Mouse (Mus musculus): ENCODE measurements around the gene Gm2a. TPM values are rescaled to one million over a fixed set of nuclear protein-coding genes. Genes with fewer than 3 reads are reported as not detected.
"Not testable (repeated sequence)": the region's sequence is repeated elsewhere in the genome, so short reads cannot be mapped to it uniquely, and the experiment has no call there.

The Gm2a gene
- polyA plus RNA-seq, 1 experiment from 2014 or later, result 33.6 TPM

GRCm38 (mm10) chr11:55087006-55087405 is 10.9 kb upstream of the Gm2a start:
- peak; percentile 79 for ATAC-seq (ENCODE audit: low FRiP score, low TSS enrichment)
- WGBS, result 8% methylated on average over 10 of the region's 10 CpGs
- H3K4me2 ChIP-seq (replicated peaks; ENCODE audit: low read depth, low read length), result no peak overlapping the region

GRCm38 (mm10) chr11:55089892-55090291 is 8.0 kb upstream of the Gm2a start:
- no peaks in the 10 kb centered on the region for H3K36me3 ChIP-seq (ENCODE audit: control insufficient read depth, insufficient read depth, low read length)
- WGBS, result 78% methylated on average over 2 of the region's 2 CpGs
- H3K4me3 ChIP-seq (ENCODE audit: low read length), result no peak overlapping the region
- no peaks in the 10 kb centered on the region for H3K27me3 ChIP-seq (ENCODE audit: control insufficient read depth, insufficient read depth, low read length)
- no peaks in the 10 kb centered on the region for H3K9me3 ChIP-seq (ENCODE audit: control insufficient read depth, low read length)
- no peak for ATAC-seq (ENCODE audit: low FRiP score, low TSS enrichment)
- no peak overlapping the region for H3K27ac ChIP-seq (ENCODE audit: low read depth, low read length)
- no peak overlapping the region for H3K9ac ChIP-seq (ENCODE audit: low read depth, low read length)
- no peaks in the 10 kb centered on the region for H3K4me1 ChIP-seq (ENCODE audit: control insufficient read depth, insufficient read depth, low read length)
- H3K4me2 ChIP-seq (replicated peaks; ENCODE audit: low read depth, low read length), result no peak overlapping the region

More at GRCm38 (mm10) chr11:55087006-55087405, 10.9 kb upstream of the Gm2a start:
- H3K4me1 ChIP-seq (ENCODE audit: control insufficient read depth, insufficient read depth, low read length), result no peaks in the 10 kb centered on the region
- no peaks in the 10 kb centered on the region for H3K27me3 ChIP-seq (ENCODE audit: control insufficient read depth, insufficient read depth, low read length)
- H3K36me3 ChIP-seq (ENCODE audit: control insufficient read depth, insufficient read depth, low read length), result no peaks in the 10 kb centered on the region
- H3K27ac ChIP-seq (ENCODE audit: low read depth, low read length), result no peak overlapping the region
- no peak overlapping the region for H3K9ac ChIP-seq (ENCODE audit: low read depth, low read length)
- H3K9me3 ChIP-seq (ENCODE audit: control insufficient read depth, low read length), result 0 out of 2 replicates have a peak, but pooled peaks cover 1% of the 10 kb centered on the region
- no peak overlapping the region for H3K4me3 ChIP-seq (ENCODE audit: low read length)

GRCm38 (mm10) chr11:55093096-55093495 is 4.8 kb upstream of the Gm2a start:
- Histone ChIP-seq H3K27me3 (ENCODE audit: control insufficient read depth, insufficient read depth, low read length) (no peaks in the 10 kb centered on the region), H3K9ac (ENCODE audit: low read depth, low read length) (no peak overlapping the region), H3K36me3 (ENCODE audit: control insufficient read depth, insufficient read depth, low read length) (no peaks in the 10 kb centered on the region), H3K4me2 (replicated peaks; ENCODE audit: low read depth, low read length) (no peak overlapping the region), H3K27ac (ENCODE audit: low read depth, low read length) (no peak overlapping the region), H3K4me1 (ENCODE audit: control insufficient read depth, insufficient read depth, low read length) (no peaks in the 10 kb centered on the region), H3K4me3 (ENCODE audit: low read length) (no peak overlapping the region), H3K9me3 (ENCODE audit: control insufficient read depth, low read length) (no peaks in the 10 kb centered on the region)
- WGBS, result 84% methylated on average over 7 of the region's 7 CpGs
- no peak for ATAC-seq (ENCODE audit: low FRiP score, low TSS enrichment)

GRCm38 (mm10) chr11:55096296-55096695 is 1.6 kb upstream of the Gm2a start:
- H3K4me1 ChIP-seq (ENCODE audit: control insufficient read depth, insufficient read depth, low read length); H3K4me3 ChIP-seq (ENCODE audit: low read length); H3K36me3 ChIP-seq (ENCODE audit: control insufficient read depth, insufficient read depth, low read length); H3K9ac ChIP-seq (ENCODE audit: low read depth, low read length); ATAC-seq (ENCODE audit: low FRiP score, low TSS enrichment); H3K27ac ChIP-seq (ENCODE audit: low read depth, low read length); H3K4me2 ChIP-seq (replicated peaks; ENCODE audit: low read depth, low read length); H3K9me3 ChIP-seq (ENCODE audit: control insufficient read depth, low read length); H3K27me3 ChIP-seq (ENCODE audit: control insufficient read depth, insufficient read depth, low read length): not testable (repeated sequence)
- 79% methylated on average over 4 of the region's 4 CpGs for WGBS

- peak overlapping the region; percentile 57 for H3K4me2 ChIP-seq (replicated peaks; ENCODE audit: low read depth, low read length)
- ATAC-seq (ENCODE audit: low FRiP score, low TSS enrichment), result no peak
- H3K9me3 ChIP-seq (ENCODE audit: control insufficient read depth, low read length), result no peaks in the 10 kb centered on the region
- H3K4me3 ChIP-seq (ENCODE audit: low read length), result peak overlapping the region; percentile 55
- H3K9ac ChIP-seq (ENCODE audit: low read depth, low read length), result peak overlapping the region; percentile 50
- 34% methylated on average over 11 of the region's 11 CpGs for WGBS
- no peaks in the 10 kb centered on the region for H3K27me3 ChIP-seq (ENCODE audit: control insufficient read depth, insufficient read depth, low read length)
- no peaks in the 10 kb centered on the region for H3K36me3 ChIP-seq (ENCODE audit: control insufficient read depth, insufficient read depth, low read length)
- H3K27ac ChIP-seq (ENCODE audit: low read depth, low read length), result no peak overlapping the region; the same call in 1 of the 2 replicates
- H3K4me1 ChIP-seq (ENCODE audit: control insufficient read depth, insufficient read depth, low read length), result 0 out of 2 replicates have a peak, but pooled peaks cover 4% of the 10 kb centered on the region
Measured at GRCm38 (mm10) chr11:55096731-55097462, 1.0 kb upstream of the Gm2a start.

GRCm38 (mm10) chr11:55098189-55098915 is 437 bp downstream of the Gm2a start:
- H3K9ac ChIP-seq (ENCODE audit: low read depth, low read length), result peak overlapping the region; percentile 61; the same call in 1 of the 2 replicates
- H3K27ac ChIP-seq (ENCODE audit: low read depth, low read length), result no peak overlapping the region
- no peaks in the 10 kb centered on the region for H3K27me3 ChIP-seq (ENCODE audit: control insufficient read depth, insufficient read depth, low read length)
- no peaks in the 10 kb centered on the region for H3K9me3 ChIP-seq (ENCODE audit: control insufficient read depth, low read length)
- H3K36me3 ChIP-seq (ENCODE audit: control insufficient read depth, insufficient read depth, low read length), result no peaks in the 10 kb centered on the region
- no peak; the same call in 1 of the 2 replicates for ATAC-seq (ENCODE audit: low FRiP score, low TSS enrichment)
- peak overlapping the region; percentile 87 for H3K4me2 ChIP-seq (replicated peaks; ENCODE audit: low read depth, low read length)
- 11% methylated on average over 24 of the region's 24 CpGs for WGBS
- peak overlapping the region; percentile 55 for H3K4me3 ChIP-seq (ENCODE audit: low read length)
- H3K4me1 ChIP-seq (ENCODE audit: control insufficient read depth, insufficient read depth, low read length), result 0 out of 2 replicates have a peak, but pooled peaks cover 4% of the 10 kb centered on the region

GRCm38 (mm10) chr11:55099019-55099771 is 1.3 kb downstream of the Gm2a start:
- Histone ChIP-seq H3K27ac (ENCODE audit: low read depth, low read length) (no peak overlapping the region), H3K4me2 (replicated peaks; ENCODE audit: low read depth, low read length) (no peak overlapping the region), H3K4me3 (ENCODE audit: low read length) (no peak overlapping the region), H3K36me3 (ENCODE audit: control insufficient read depth, insufficient read depth, low read length) (no peaks in the 10 kb centered on the region), H3K4me1 (ENCODE audit: control insufficient read depth, insufficient read depth, low read length) (0 out of 2 replicates have a peak, but pooled peaks cover 4% of the 10 kb centered on the region), H3K9ac (ENCODE audit: low read depth, low read length) (no peak overlapping the region), H3K27me3 (ENCODE audit: control insufficient read depth, insufficient read depth, low read length) (no peaks in the 10 kb centered on the region), H3K9me3 (ENCODE audit: control insufficient read depth, low read length) (no peaks in the 10 kb centered on the region)
- ATAC-seq (ENCODE audit: low FRiP score, low TSS enrichment), result no peak
- 83% methylated on average over 8 of the region's 8 CpGs for WGBS

GRCm38 (mm10) chr11:55099868-55100267 is 2.0 kb downstream of the Gm2a start:
- Histone ChIP-seq H3K4me2 (replicated peaks; ENCODE audit: low read depth, low read length) (no peak overlapping the region), H3K27ac (ENCODE audit: low read depth, low read length) (no peak overlapping the region), H3K9ac (ENCODE audit: low read depth, low read length) (no peak overlapping the region), H3K27me3 (ENCODE audit: control insufficient read depth, insufficient read depth, low read length) (no peaks in the 10 kb centered on the region), H3K36me3 (ENCODE audit: control insufficient read depth, insufficient read depth, low read length) (no peaks in the 10 kb centered on the region), H3K4me1 (ENCODE audit: control insufficient read depth, insufficient read depth, low read length) (0 out of 2 replicates have a peak, but pooled peaks cover 4% of the 10 kb centered on the region), H3K9me3 (ENCODE audit: control insufficient read depth, low read length) (no peaks in the 10 kb centered on the region), H3K4me3 (ENCODE audit: low read length) (no peak overlapping the region)
- WGBS, result 51% methylated on average over 4 of the region's 4 CpGs
- no peak for ATAC-seq (ENCODE audit: low FRiP score, low TSS enrichment)
